In genomic region chr6:120306859-120307594, GRCm38 (mm10) we compare ENCODE assay signal across 1 mouse cellular context.
TF ChIP-seq lines count a peak whose summit lies in the region.

No protein-coding gene starts in this region.

TF ChIP-seq in MEL, 35 proteins besides CTCF, POLR2A, EP300 and RAD21:
- TF ChIP-seq RCOR1 (IDR thresholded peaks at IDR 0.05; ENCODE audit: low read depth, low read length) = peak; percentile 51; the same call in 1 of the 2 replicates
- no peak for TF ChIP-seq KAT2A (conservative IDR thresholded peaks at IDR 0.05; ENCODE audit: low read depth, low read length)
- no peak for TF ChIP-seq ZNF384 (IDR thresholded peaks at IDR 0.05; ENCODE audit: low read depth, low read length)
- TF ChIP-seq ELF1 (IDR thresholded peaks at IDR 0.05; ENCODE audit: low read depth, low read length) = no peak
- 0 out of 2 replicates have a peak, but pooled peaks have one; percentile 19 for TF ChIP-seq GATA1 (IDR thresholded peaks at IDR 0.05; ENCODE audit: low read depth, low read length)
- TF ChIP-seq USF1 (IDR thresholded peaks at IDR 0.05; ENCODE audit: low read depth, low read length) = no peak
- TF ChIP-seq GABPA (IDR thresholded peaks at IDR 0.05; ENCODE audit: low read depth, low read length) = no peak
- TF ChIP-seq CHD2 (IDR thresholded peaks at IDR 0.05; ENCODE audit: low read length) = no peak
- no peak for TF ChIP-seq MYC (IDR thresholded peaks at IDR 0.05; ENCODE audit: low read depth, low read length)
- no peak for TF ChIP-seq TBP (IDR thresholded peaks at IDR 0.05; ENCODE audit: low read depth, low read length)
TF ChIP-seq in MEL: peak in this region for 2.
